Mouse (Mus musculus): ENCODE measurements at regions not wholly inside any gene's neighbourhood (a gene's known extent, or its start where the extent isn't known, plus 50 kb on each side); places are given as distances from the start of the nearest gene placed in this dataset.
A peak's percentile ranks its signal among the peaks of the same experiment; 100 is the strongest.

DNA sequence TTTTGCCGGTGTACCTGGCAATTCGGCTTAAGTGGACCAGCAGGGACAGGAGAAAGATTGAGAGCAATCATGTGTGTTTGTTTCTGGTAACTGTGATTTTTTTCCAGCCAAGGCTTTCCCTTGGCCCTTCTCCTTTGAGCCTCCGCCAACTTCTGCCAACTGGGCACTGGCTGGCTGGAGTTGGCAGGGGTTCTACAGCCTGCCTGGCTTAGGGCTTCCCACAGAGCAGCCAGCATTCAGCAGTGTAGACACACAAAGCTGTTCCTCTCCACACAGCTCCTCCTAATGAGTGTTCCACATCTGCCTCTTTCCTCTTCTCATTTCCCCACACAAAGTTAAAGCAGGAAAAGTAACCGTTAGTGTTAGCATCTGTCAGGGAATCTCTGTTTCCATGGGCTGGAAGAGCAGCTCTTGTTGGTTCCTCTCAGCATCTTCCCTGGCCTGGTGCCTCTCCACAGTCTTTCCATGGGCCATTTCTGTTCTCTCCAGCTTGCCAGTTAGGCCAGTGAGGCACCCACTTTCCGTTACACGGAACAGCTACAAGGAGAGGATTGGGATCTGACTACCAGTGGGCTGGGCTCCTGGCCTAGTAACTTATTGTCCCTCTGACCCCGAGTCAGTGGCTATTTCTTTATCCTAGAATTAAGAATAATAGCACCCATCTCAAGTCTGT is 68.0 kb upstream of the Rbm24 start:
- peak; percentile 93 for ATAC-seq
- H3K36me3 ChIP-seq (ENCODE audit: insufficient read depth): no peaks in the 10 kb centered on the region
- peak overlapping the region; percentile 35; the same call in 1 of the 2 replicates for H3K27ac ChIP-seq (ENCODE audit: low read depth, low read length)
- no peaks in the 10 kb centered on the region for H3K9me3 ChIP-seq (ENCODE audit: low read length)
- H3K4me1 ChIP-seq (ENCODE audit: insufficient read depth): no peaks in the 10 kb centered on the region
- no peak for TF ChIP-seq CTCF (IDR thresholded peaks at IDR 0.05; ENCODE audit: low read depth)
- WGBS: 28% methylated on average over 7 of the region's 7 CpGs
- no peaks in the 10 kb centered on the region for H3K27me3 ChIP-seq (ENCODE audit: insufficient read depth, low read length)
- no peak overlapping the region for H3K4me3 ChIP-seq (ENCODE audit: low read depth, low read length)
- DNase-seq: peak; percentile 82
- no peak overlapping the region for H3K9ac ChIP-seq
- H3K4me2 ChIP-seq (ENCODE audit: low read depth): no peak overlapping the region

DNA sequence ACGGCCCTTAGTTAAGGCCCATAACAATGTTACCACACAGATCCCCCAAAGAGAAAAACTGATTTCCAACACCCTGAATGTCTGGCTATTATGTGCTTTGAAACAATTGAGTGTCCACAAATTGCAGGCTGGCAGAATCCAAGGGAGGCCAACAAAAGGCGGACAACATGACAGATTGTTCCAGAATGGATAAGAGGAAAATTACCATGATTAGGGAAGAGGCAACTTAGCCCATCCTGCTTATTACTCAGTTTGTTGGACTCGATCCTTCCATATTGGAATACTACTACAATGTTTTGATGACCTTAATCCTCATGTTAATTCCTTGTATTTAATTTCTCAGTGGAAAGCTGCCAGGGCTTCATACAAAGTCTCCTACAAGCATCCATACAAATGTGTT is 62.9 kb upstream of the Rbm24 start:
- no peak for ATAC-seq
- Histone ChIP-seq H3K9me3 (ENCODE audit: low read length) (no peaks in the 10 kb centered on the region), H3K4me3 (ENCODE audit: low read depth, low read length) (no peak overlapping the region), H3K4me2 (ENCODE audit: low read depth) (no peak overlapping the region), H3K27ac (ENCODE audit: low read depth, low read length) (no peak overlapping the region), H3K4me1 (ENCODE audit: insufficient read depth) (no peaks in the 10 kb centered on the region), H3K27me3 (ENCODE audit: insufficient read depth, low read length) (no peaks in the 10 kb centered on the region), H3K9ac (no peak overlapping the region), H3K36me3 (ENCODE audit: insufficient read depth) (no peaks in the 10 kb centered on the region)
- TF ChIP-seq CTCF (IDR thresholded peaks at IDR 0.05; ENCODE audit: low read depth): no peak
- DNase-seq: peak; percentile 23
- WGBS: 33% methylated on average over 3 of the region's 3 CpGs

DNA sequence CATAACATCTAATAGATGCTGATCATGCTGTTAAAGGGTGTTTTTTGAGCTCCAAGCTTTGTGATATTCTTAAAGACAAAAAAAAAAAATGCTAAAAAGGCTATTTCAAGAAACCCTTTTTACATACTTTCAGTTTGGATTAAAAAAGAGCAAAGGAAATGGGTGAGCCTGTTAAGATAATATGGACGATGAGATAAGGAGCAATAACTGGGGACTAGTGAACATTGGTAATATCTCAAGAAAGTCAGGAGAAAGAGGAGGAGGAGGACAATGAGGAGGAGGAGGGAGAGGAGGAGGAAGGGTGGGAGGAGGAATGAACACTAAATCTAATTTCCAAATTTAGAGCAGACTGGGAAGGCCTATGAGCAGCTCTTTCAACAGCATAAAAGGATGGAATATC is 62.3 kb upstream of the Rbm24 start:
- no peak for ATAC-seq
- WGBS: 76% methylated on average over 1 of the region's 1 CpGs

DNA sequence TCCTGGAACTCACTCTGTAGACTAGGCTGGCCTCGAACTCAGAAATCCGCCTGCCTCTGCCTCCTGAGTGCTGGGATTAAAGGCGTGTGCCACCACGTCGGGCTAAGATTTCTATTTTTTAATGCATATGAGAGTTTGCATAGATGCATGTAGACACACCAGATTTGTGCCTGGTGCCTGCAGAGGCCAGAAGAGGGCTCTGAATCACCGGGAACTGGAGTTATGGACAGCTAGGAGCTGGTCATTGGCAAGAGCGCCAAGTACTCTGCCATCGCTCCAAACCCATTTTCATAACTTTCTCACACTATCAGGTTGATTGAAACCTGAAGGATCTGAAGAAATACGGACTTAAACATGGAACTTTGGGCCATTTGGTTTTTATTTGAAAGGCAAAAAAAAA is 61.2 kb upstream of the Rbm24 start:
- no peaks in the 10 kb centered on the region for H3K36me3 ChIP-seq (ENCODE audit: insufficient read depth)
- no peak overlapping the region for H3K9ac ChIP-seq
- DNase-seq: no peak
- no peak overlapping the region for H3K4me3 ChIP-seq (ENCODE audit: low read depth, low read length)
- H3K4me1 ChIP-seq (ENCODE audit: insufficient read depth): no peaks in the 10 kb centered on the region
- no peak for TF ChIP-seq CTCF (IDR thresholded peaks at IDR 0.05; ENCODE audit: low read depth)
- H3K27ac ChIP-seq (ENCODE audit: low read depth, low read length): no peak overlapping the region
- no peak for ATAC-seq
- H3K27me3 ChIP-seq (ENCODE audit: insufficient read depth, low read length): no peaks in the 10 kb centered on the region
- no peak overlapping the region for H3K4me2 ChIP-seq (ENCODE audit: low read depth)
- WGBS: 93% methylated on average over 9 of the region's 9 CpGs
- no peaks in the 10 kb centered on the region for H3K9me3 ChIP-seq (ENCODE audit: low read length)

More for the DNA sequence above, 62.3 kb upstream of the Rbm24 start:
- H3K4me2 ChIP-seq (ENCODE audit: low read depth): no peak overlapping the region
- H3K36me3 ChIP-seq (ENCODE audit: insufficient read depth): no peaks in the 10 kb centered on the region
- no peaks in the 10 kb centered on the region for H3K27me3 ChIP-seq (ENCODE audit: insufficient read depth, low read length)
- H3K4me3 ChIP-seq (ENCODE audit: low read depth, low read length): no peak overlapping the region
- H3K9ac ChIP-seq: no peak overlapping the region
- DNase-seq: no peak
- H3K27ac ChIP-seq (ENCODE audit: low read depth, low read length): no peak overlapping the region
- no peaks in the 10 kb centered on the region for H3K4me1 ChIP-seq (ENCODE audit: insufficient read depth)
- H3K9me3 ChIP-seq (ENCODE audit: low read length): no peaks in the 10 kb centered on the region
- no peak for TF ChIP-seq CTCF (IDR thresholded peaks at IDR 0.05; ENCODE audit: low read depth)

DNA sequence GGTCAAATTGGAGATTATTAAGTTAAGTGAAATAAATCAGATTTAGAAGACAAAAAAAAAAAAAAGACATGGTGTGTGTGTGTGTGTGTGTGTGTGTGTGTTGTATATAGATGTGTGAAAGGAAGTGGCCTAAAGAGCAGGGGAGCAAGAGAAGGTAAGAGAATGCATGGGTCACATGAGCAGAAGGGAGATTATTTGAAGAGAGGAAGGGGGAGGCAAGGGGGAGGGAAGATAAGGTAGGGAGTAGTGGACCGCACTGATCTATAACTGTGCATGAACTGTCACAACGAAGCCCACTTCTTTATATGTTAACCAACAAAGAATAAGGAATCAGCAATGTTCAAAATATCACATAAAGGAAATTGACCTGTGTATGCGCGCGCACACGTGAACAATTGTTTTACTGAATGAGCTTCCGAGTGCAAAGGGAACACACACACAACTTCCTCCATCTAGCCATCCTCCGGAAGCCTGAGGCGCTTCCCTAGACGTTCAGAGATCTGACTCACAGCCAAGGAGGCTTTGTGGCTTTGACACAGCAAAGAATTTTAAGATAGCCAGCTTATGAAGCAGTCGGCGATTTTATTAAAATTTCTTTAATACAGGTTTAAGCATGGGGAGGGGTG is 57.6 kb upstream of the Rbm24 start:
- ATAC-seq (no peak), DNase-seq (no peak)
- H3K9ac ChIP-seq: no peak overlapping the region
- peaks cover 13% of the 10 kb centered on the region; the same call in 1 of the 2 replicates for H3K4me1 ChIP-seq (ENCODE audit: insufficient read depth)
- no peak overlapping the region for H3K4me3 ChIP-seq (ENCODE audit: low read depth, low read length)
- 58% methylated on average over 12 of the region's 12 CpGs for WGBS
- H3K36me3 ChIP-seq (ENCODE audit: insufficient read depth): no peaks in the 10 kb centered on the region
- no peak for TF ChIP-seq CTCF (IDR thresholded peaks at IDR 0.05; ENCODE audit: low read depth)
- H3K9me3 ChIP-seq (ENCODE audit: low read length): no peaks in the 10 kb centered on the region
- no peak overlapping the region for H3K4me2 ChIP-seq (ENCODE audit: low read depth)
- H3K27me3 ChIP-seq (ENCODE audit: insufficient read depth, low read length): no peaks in the 10 kb centered on the region
- 0 out of 2 replicates have a peak overlapping the region, but pooled peaks have one; percentile 21 for H3K27ac ChIP-seq (ENCODE audit: low read depth, low read length)

- peak; percentile 75 for ATAC-seq
- WGBS: 63% methylated on average over 13 of the region's 13 CpGs
- TF ChIP-seq CTCF (IDR thresholded peaks at IDR 0.05; ENCODE audit: low read depth): no peak
- Histone ChIP-seq H3K27ac (ENCODE audit: low read depth, low read length) (peak overlapping the region; percentile 81), H3K36me3 (ENCODE audit: insufficient read depth) (no peaks in the 10 kb centered on the region), H3K9ac (no peak overlapping the region), H3K4me1 (ENCODE audit: insufficient read depth) (peaks cover 13% of the 10 kb centered on the region; the same call in 1 of the 2 replicates), H3K4me3 (ENCODE audit: low read depth, low read length) (no peak overlapping the region), H3K4me2 (ENCODE audit: low read depth) (no peak overlapping the region), H3K9me3 (ENCODE audit: low read length) (no peaks in the 10 kb centered on the region), H3K27me3 (ENCODE audit: insufficient read depth, low read length) (no peaks in the 10 kb centered on the region)
- peak; percentile 86 for DNase-seq
Observed at GRCm38 (mm10) chr13:46363456-46364201, 54.6 kb upstream of the Rbm24 start.
